Comparison of ENCODE assay signal across 14 mouse cellular contexts in the genomic region with DNA sequence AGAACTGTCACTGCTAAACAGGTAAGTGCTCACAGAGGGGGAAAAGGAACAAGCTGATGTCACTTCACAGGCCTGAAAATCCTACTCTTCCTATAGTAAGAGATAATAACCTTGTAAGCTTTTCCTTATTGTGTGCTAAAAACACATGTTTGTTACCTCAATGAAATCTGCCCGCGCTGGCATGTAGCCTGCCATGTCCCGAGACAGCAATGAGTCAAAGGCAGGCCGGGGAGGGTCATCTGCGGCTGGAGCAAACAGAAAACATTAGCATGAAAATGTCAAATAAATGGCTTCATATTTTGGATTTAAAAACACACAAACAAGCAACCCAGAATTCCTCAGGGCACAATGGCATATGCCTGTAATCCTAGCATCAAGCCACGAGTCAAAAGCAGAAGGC. TPM values are rescaled to one million over a fixed set of nuclear protein-coding genes. Genes with fewer than 3 reads are reported as not detected.
DNase-seq lines count a peak whose midpoint lies in the region; ATAC-seq lines count a peak whose summit lies in the region.
"Had no signal": no experiment of that assay in that cellular context is flagged by ENCODE, and none has a peak within 500 bp of the region (broad histone marks: within the 10 kb centered on the region; RNA-seq: fewer than 3 reads in every experiment).

No protein-coding gene starts in this region.

- intact Hi-C loops in left cerebral cortex, postnatal 14 days (cut with DNase I), result no loop called here

- peak; percentile 35 for DNase-seq in adrenal gland, adult 2 months
- no peak for DNase-seq in adrenal gland, postnatal 4 days (ENCODE audit: low spot score in 2 of 2)
- peak; percentile 59 for DNase-seq in adrenal gland, postnatal 14 days
- DNase-seq in adrenal gland, postnatal 36 days, result peak; percentile 54 to 65
- no peak for DNase-seq in left cerebral cortex, postnatal 14 days (ENCODE audit: low spot score in 2 of 2)
- DNase-seq: cerebellum, adult 11 months; cerebellum, adult 18-20 months; cerebellum, adult 9-10 months; cerebellum, postnatal 10 days; cerebellum, postnatal 25 days; forebrain, postnatal 0 days had no signal

- no peak for ATAC-seq in megakaryocyte progenitor cell, adult 5-6 weeks (replicated peaks; ENCODE audit: poor library complexity)
- ATAC-seq: forebrain, embryonic 13.5 days; forebrain, embryonic 15.5 days; forebrain, postnatal 0 days had no signal

RNA-seq across cellular contexts. Expression of gene Tada2a, which starts 25.4 kb away (rescaled TPM):
- total RNA-seq in adrenal gland, adult 2 months (2021), result 10 to 100 TPM; 12.5 to 16.3 TPM
- 2.6 and 3.1 TPM in 2 replicates for polyA plus RNA-seq in adrenal gland, adult 2 months (2012; rRNA removed)
- 10 to 100 TPM; 24.3 to 26.1 TPM for total RNA-seq in adrenal gland, postnatal 4 days (2021)
- total RNA-seq in adrenal gland, postnatal 14 days (2021), result 15.5 and 16.7 TPM in 2 replicates
- 10 to 100 TPM; 12.0 to 17.7 TPM for total RNA-seq in adrenal gland, postnatal 36 days (2021)
- total RNA-seq in left cerebral cortex, postnatal 14 days (2021), result 10 to 100 TPM; 36.0 to 36.4 TPM
- total RNA-seq in megakaryocyte progenitor cell, adult 5-6 weeks (2015), result 23.8 and 24.0 TPM in 2 replicates
- total RNA-seq in megakaryocyte progenitor cell, adult 5-6 weeks (2017), result 15.7 and 19.4 TPM in 2 replicates

RNA-seq across cellular contexts. Expression of gene Acaca, which starts 25.4 kb away (rescaled TPM):
- total RNA-seq in adrenal gland, adult 2 months (2021), result 100 to 1,000 TPM; 161 to 510 TPM
- 60.3 and 70.2 TPM in 2 replicates for polyA plus RNA-seq in adrenal gland, adult 2 months (2012; rRNA removed)
- 10 to 100 TPM; 59.1 to 63.5 TPM for total RNA-seq in adrenal gland, postnatal 4 days (2021)
- 80.0 and 100 TPM in 2 replicates for total RNA-seq in adrenal gland, postnatal 14 days (2021)
- 100 to 1,000 TPM; 441 to 587 TPM for total RNA-seq in adrenal gland, postnatal 36 days (2021)
- total RNA-seq in left cerebral cortex, postnatal 14 days (2021), result 10 to 100 TPM; 75.7 to 81.2 TPM
- 31.0 and 33.0 TPM in 2 replicates for total RNA-seq in megakaryocyte progenitor cell, adult 5-6 weeks (2015)
- 32.8 and 35.5 TPM in 2 replicates for total RNA-seq in megakaryocyte progenitor cell, adult 5-6 weeks (2017)

RNA-seq across cellular contexts. Expression of gene Dusp14, which starts 35.0 kb away (rescaled TPM):
- 10 to 100 TPM in 1 of 2 experiments, 1 to 10 TPM in 1; 8.0 to 17.8 TPM for total RNA-seq in adrenal gland, adult 2 months (2021)
- 13.4 and 16.7 TPM in 2 replicates for polyA plus RNA-seq in adrenal gland, adult 2 months (2012; rRNA removed)
- 1 to 10 TPM; 4.5 to 6.3 TPM for total RNA-seq in adrenal gland, postnatal 4 days (2021)
- total RNA-seq in adrenal gland, postnatal 14 days (2021), result 4.4 and 4.9 TPM in 2 replicates
- 10 to 100 TPM in 1 of 2 experiments, 1 to 10 TPM in 1; 6.0 to 14.0 TPM for total RNA-seq in adrenal gland, postnatal 36 days (2021)
- 10 to 100 TPM; 62.4 to 63.7 TPM for total RNA-seq in left cerebral cortex, postnatal 14 days (2021)
- not detected in 2 replicates for total RNA-seq in megakaryocyte progenitor cell, adult 5-6 weeks (2015)
- not detected in 2 replicates for total RNA-seq in megakaryocyte progenitor cell, adult 5-6 weeks (2017)

Comparison
In these comparisons a context has a peak if more than half of its experiments do, and no peak if none do; other contexts are left out.
1. DNase-seq: peak in adrenal gland, adult 2 months (single experiment), adrenal gland, postnatal 14 days (single experiment) and adrenal gland, postnatal 36 days (2 of 2); none in adrenal gland, postnatal 4 days (0 of 2) and left cerebral cortex, postnatal 14 days (0 of 2).